Mouse (Mus musculus) heart, embryonic 11.5 days (tissue): ENCODE measurements around the gene Shisa7. TPM values are rescaled to one million over a fixed set of nuclear protein-coding genes. Genes with fewer than 3 reads are reported as not detected.
"Not testable (repeated sequence)": the region's sequence is repeated elsewhere in the genome, so short reads cannot be mapped to it uniquely, and the experiment has no call there.

Source experiments
- ATAC-seq: fragments of 200-750 bp; cut with Nextera tagmentation; replicated peaks from 2 replicates; pipeline ENCODE4 v1.8.0; 2017; ENCODE audit warnings: moderate library complexity; ENCODE audit not compliant: insufficient number of reproducible peaks, low FRiP score, low TSS enrichment
- H3K27ac ChIP-seq: fragments of 300-500 bp; sonication (generic); 2 replicates; pipeline ENCODE4 v1.5.1; 2014; ENCODE audit warnings: mild to moderate bottlenecking, low read depth, low read length
- H3K27me3 ChIP-seq: fragments of 300-500 bp; sonication (generic); 2 replicates; pipeline ENCODE4 v1.6.1; 2014; ENCODE audit warnings: mild to moderate bottlenecking, low read length, mixed read lengths; ENCODE audit not compliant: control insufficient read depth, insufficient read depth
- H3K36me3 ChIP-seq: fragments of 300-500 bp; sonication (generic); 2 replicates; pipeline ENCODE4 v1.6.1; 2014; ENCODE audit warnings: mild to moderate bottlenecking, low read length, moderate library complexity, mixed read lengths; ENCODE audit not compliant: control insufficient read depth, insufficient read depth
- H3K4me1 ChIP-seq: fragments of 300-500 bp; sonication (generic); 2 replicates; pipeline ENCODE4 v1.6.1; 2014; ENCODE audit warnings: low read length; ENCODE audit not compliant: control insufficient read depth, insufficient read depth
- H3K4me2 ChIP-seq: fragments of 300-500 bp; sonication (generic); 2 replicates; pipeline ENCODE4 v1.6.1; 2014; ENCODE audit warnings: mild to moderate bottlenecking, moderate library complexity
- H3K4me3 ChIP-seq: fragments of 300-500 bp; sonication (generic); 2 replicates; pipeline ENCODE4 v1.5.1; 2014; ENCODE audit warnings: low read depth, low read length
- H3K9ac ChIP-seq: fragments of 300-500 bp; sonication (generic); 2 replicates; pipeline ENCODE4 v1.6.1; 2014; ENCODE audit warnings: mild to moderate bottlenecking, low read depth, low read length, moderate library complexity
- H3K9me3 ChIP-seq: fragments of 300-500 bp; sonication (generic); replicated peaks from 2 replicates; pipeline ENCODE4 v1.6.1; 2016; ENCODE audit warnings: low read length; ENCODE audit not compliant: control insufficient read depth
- WGBS: fragments of 180-500 bp; shearing (Covaris S2); extraction: QIAGEN DNeasy Blood & Tissue Kit; methylation state at CpG from one replicate; pipeline ENCODE4 v1.1.7; 2014; ENCODE audit not compliant: insufficient replicate concordance; 5-methylcytosine and 5-hydroxymethylcytosine counted together
- polyA plus RNA-seq: library from polyadenylated mRNA; unstranded; fragments of >200 nt; fragmentation: Nextera tagmentation; extraction: Ambion mirVana; gene quantifications from 2 replicates; pipeline ENCODE4 v1.2.1, GENCODE M21; 2014

Shisa7 gene
- polyA plus RNA-seq, 1 experiment from 2014 or later, result 0.09 TPM

DNA sequence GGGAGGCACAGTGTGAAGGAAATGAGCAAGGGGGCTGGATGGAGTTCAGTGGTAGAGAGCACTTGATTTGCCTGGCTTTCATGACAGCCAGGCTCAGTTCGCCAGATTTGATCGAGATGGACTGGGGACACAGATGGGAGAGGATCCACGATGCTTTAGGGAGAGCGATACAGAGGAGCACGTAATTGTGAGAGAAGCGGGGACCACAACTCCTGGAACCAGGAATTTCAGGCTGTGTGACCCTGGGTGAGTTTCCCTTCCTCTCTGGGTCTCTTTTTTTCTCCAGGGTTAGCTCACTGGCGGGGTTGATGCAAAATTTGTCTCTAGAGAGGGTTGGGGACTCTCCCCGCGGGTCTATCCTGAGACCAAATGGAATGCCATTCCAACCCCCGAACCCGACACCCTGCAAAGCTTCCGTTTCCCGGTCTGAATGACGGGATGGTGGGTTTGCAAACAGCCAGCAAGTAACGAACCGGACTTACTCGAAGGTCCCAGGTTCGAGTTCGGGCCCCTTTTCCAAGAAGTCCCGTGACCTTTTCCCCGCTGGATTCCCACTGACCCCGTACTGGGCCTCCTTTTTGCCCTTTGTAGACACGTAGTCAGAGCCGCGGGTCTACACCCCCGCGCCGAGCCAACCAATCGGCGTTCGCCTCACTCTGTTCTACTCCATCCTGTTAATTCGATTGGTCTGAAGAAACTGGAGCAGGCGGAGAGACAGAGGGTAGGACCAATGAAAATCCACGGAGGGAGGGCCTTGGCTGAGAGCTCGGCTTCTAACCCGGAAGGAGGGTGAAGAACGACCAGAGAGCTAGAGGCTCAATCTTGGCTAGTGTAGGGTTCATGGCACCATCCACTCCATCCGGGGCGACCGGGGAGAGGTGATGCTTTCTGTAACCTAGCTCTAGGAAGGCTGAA lies 21.3 kb upstream of the Shisa7 start:
- H3K4me2 ChIP-seq, result peak overlapping the region; percentile 78
- peak; percentile 100 for ATAC-seq
- H3K36me3 ChIP-seq, result no peaks in the 10 kb centered on the region
- peaks cover 2% of the 10 kb centered on the region; the same call in 1 of the 2 replicates for H3K9me3 ChIP-seq
- peak overlapping the region; percentile 84 for H3K9ac ChIP-seq
- H3K4me1 ChIP-seq, result 0 out of 2 replicates have a peak, but pooled peaks cover 5% of the 10 kb centered on the region
- 5% methylated on average over 40 of the region's 40 CpGs for WGBS
- peak overlapping the region; percentile 67 for H3K4me3 ChIP-seq
- H3K27me3 ChIP-seq, result no peaks in the 10 kb centered on the region
- H3K27ac ChIP-seq, result peak overlapping the region; percentile 66

DNA sequence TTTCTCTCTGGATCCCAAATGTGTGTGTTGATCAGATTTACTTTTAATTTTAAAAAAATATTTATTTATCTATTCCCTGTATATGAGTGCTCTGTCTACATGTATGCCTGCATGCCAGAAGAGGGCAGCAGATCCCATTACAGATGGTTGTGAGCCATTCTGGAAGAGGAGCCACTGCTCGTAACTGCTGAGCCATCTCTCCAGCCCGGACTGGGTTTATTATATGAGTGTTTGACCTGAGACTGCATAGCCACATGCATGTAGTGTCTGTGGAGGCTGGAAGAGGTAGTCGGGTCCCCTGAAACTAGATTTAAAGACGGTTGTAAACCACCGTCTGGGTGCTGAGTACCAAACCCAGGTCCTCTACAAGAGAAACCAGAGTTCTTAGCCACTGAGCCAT lies 20.6 kb upstream of the Shisa7 start:
- H3K27me3 ChIP-seq, result no peaks in the 10 kb centered on the region
- peaks cover 2% of the 10 kb centered on the region; the same call in 1 of the 2 replicates for H3K9me3 ChIP-seq
- H3K4me1 ChIP-seq, result 0 out of 2 replicates have a peak, but pooled peaks cover 5% of the 10 kb centered on the region
- ATAC-seq, result no peak
- H3K27ac ChIP-seq, result no peak overlapping the region
- 54% methylated on average over 5 of the region's 5 CpGs for WGBS
- peak overlapping the region; percentile 78 for H3K4me2 ChIP-seq
- no peak overlapping the region for H3K9ac ChIP-seq
- H3K4me3 ChIP-seq, result 0 out of 2 replicates have a peak overlapping the region, but pooled peaks have one; percentile 67
- no peaks in the 10 kb centered on the region for H3K36me3 ChIP-seq

DNA sequence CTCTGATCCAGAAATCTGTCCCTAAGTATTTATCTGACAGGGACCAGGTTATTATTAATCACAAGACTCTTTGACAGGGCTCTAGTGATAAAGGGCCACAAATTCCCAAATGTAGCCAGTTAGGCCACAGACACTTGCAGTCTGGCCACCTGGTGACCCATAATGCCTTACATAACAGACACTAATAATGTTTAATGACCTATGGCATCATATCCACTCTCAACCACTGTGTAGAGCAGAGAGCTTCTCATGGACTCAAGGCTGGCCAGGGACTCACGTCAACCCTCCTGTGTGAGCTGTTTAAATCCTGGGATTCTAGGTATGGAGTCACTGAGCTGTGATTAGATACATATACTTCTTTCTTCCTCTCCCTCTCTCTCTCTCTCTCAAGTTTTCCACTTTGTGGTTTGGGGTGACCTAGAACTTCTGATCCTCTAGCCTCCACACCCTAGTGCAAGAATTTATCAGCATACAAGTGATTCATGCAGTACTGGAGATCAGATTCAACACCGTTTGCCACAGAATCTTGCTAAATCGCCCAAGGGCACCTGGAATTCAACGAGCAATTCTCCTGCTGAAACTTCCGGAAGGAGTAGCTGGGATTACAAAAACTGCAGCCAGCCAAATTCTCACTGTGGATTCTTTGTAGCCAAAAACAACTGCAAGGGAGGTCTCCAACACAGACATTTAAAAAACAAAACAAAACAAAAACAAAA lies 19.8 kb upstream of the Shisa7 start:
- Histone ChIP-seq H3K4me1 (0 out of 2 replicates have a peak, but pooled peaks cover 5% of the 10 kb centered on the region), H3K4me2 (no peak overlapping the region), H3K4me3 (no peak overlapping the region), H3K27me3 (peaks cover 3% of the 10 kb centered on the region; the same call in 1 of the 2 replicates), H3K27ac (no peak overlapping the region), H3K36me3 (no peaks in the 10 kb centered on the region), H3K9ac (no peak overlapping the region), H3K9me3 (peaks cover 2% of the 10 kb centered on the region; the same call in 1 of the 2 replicates)
- WGBS, result 78% methylated on average over 5 of the region's 5 CpGs
- no peak for ATAC-seq

DNA sequence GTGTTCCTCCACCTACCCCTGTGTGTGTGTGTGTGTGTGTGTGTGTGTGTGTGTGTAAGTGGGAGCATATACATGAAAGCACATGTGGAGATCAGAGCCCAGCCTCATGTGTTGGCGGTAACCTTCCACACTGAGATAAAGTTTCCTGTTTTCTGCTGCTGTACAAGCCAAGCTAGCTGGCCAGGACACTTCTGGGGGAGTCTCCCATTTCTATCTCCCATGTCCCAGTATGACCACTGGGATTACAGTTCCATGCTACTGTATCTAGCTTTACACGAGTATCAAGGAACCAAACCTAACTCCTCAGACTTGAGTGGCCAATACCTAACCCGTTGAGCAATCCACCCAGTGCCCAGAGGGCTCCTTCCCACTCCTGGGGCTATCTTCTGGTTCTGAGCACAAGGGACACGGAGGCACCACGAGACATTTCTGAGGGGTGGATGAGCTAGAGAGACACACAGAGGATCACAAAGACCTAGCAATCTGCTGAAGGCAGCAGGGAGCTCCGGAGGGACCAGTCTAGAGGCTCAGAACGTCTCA lies 19.1 kb upstream of the Shisa7 start:
- Histone ChIP-seq H3K27me3 (peaks cover 5% of the 10 kb centered on the region; the same call in 1 of the 2 replicates), H3K27ac (no peak overlapping the region), H3K9ac (no peak overlapping the region), H3K4me3 (no peak overlapping the region), H3K4me2 (no peak overlapping the region), H3K9me3 (peaks cover 2% of the 10 kb centered on the region; the same call in 1 of the 2 replicates), H3K4me1 (0 out of 2 replicates have a peak, but pooled peaks cover 5% of the 10 kb centered on the region), H3K36me3 (no peaks in the 10 kb centered on the region)
- ATAC-seq, result no peak
- WGBS, result 62% methylated on average over 7 of the region's 7 CpGs

DNA sequence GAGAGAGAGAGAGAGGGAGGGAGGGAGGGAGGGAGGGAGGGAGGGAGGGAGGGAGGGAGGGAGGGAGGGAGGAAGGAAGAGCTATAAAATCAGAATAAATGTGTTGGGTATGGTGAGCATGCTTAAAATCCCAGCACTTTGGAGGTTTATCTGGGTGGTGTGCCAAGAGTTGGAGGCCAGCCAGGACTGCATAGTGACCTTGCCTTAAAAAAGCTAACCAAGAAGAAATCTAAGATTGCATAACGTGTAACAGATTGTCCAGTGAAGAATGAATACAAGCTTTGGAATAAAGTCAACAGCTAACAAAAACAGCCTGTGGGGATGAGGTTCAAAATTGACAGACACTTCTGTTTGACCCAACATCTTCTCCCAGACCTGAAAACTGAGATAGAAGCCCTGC lies 18.5 kb upstream of the Shisa7 start:
- no peak overlapping the region for H3K27ac ChIP-seq
- H3K4me3 ChIP-seq, result no peak overlapping the region
- no peak for ATAC-seq
- H3K4me2 ChIP-seq, result no peak overlapping the region
- H3K9me3 ChIP-seq, result peaks cover 2% of the 10 kb centered on the region; the same call in 1 of the 2 replicates
- no peaks in the 10 kb centered on the region for H3K36me3 ChIP-seq
- no peak overlapping the region for H3K9ac ChIP-seq
- peaks cover 5% of the 10 kb centered on the region; the same call in 1 of the 2 replicates for H3K27me3 ChIP-seq
- 0 out of 2 replicates have a peak, but pooled peaks cover 5% of the 10 kb centered on the region for H3K4me1 ChIP-seq
- 45% methylated on average over 1 of the region's 1 CpGs for WGBS

DNA sequence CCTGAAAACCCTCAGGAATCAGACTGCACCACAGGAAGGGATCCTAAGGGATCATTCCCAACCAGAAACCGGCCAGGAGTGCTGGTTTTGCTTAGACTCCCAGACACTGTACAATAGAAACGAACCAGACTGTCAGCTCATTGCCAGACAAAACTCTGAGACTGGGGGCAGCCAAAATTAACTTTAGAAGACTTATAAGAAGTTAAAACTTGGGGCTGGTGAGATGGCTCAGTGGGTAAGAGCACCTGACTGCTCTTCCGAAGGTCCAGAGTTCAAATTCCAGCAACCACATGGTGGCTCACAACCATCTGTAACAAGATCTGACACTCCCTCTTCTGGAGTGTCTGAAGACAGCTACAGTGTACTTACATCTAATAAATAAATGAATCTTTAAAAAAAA lies 16.4 kb upstream of the Shisa7 start:
- not testable (repeated sequence) for H3K36me3 ChIP-seq, H3K4me3 ChIP-seq, H3K27me3 ChIP-seq, ATAC-seq, H3K27ac ChIP-seq, H3K4me2 ChIP-seq, H3K9me3 ChIP-seq, H3K4me1 ChIP-seq, H3K9ac ChIP-seq
- WGBS, result 71% methylated on average over 3 of the region's 3 CpGs

DNA sequence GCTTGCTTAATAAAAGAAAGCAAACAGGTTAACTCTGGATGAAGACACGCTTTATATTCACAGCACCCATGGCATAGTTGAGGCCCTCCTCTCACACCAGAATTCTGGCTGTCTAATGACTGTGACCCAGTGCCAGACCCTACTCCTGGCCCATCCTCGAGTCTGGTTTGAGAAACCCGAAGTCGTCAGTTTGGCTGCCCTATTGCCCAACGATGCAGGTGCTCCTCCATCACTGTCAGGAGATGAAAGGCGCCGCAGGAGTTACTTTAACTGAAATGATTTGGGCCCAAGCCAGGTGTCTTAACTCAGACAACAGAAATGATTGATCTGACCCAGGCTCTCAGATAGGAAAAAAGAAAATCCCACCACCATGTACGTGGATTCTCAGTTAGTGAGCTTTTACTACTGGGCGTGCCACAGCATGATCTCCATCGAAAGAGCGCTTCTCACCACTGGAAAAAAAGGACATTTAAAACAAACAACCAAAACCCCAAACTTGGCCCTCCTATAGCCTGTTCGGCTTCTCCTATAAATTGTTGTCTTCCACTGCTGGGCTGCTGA lies 15.0 kb upstream of the Shisa7 start:
- Histone ChIP-seq H3K9ac (no peak overlapping the region), H3K27ac (no peak overlapping the region), H3K4me3 (no peak overlapping the region), H3K4me1 (0 out of 2 replicates have a peak, but pooled peaks cover 3% of the 10 kb centered on the region), H3K4me2 (no peak overlapping the region), H3K27me3 (peaks cover 5% of the 10 kb centered on the region; the same call in 1 of the 2 replicates), H3K36me3 (no peaks in the 10 kb centered on the region), H3K9me3 (no peaks in the 10 kb centered on the region)
- ATAC-seq, result no peak
- 73% methylated on average over 12 of the region's 12 CpGs for WGBS

DNA sequence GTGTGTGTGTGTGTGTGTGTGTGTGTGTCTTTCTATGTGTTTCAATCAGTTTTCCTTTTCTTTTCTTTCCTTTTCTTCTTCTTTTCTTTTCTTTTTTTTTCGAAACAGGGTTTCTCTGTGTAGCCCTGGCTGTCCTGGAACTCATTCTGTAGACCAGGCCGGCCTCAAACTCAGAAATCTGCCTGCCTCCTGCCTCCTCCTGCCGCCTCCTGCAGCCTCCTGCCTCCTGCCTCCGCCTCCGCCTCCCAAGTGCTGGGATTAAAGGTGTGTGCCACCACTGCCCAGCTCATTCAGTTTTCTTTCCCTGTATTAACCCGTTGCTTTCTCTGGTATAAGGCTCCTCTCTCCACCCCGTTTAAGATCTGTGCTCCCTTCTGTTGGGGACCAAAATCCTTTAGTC lies 12.8 kb upstream of the Shisa7 start:
- no peak for ATAC-seq
- 56% methylated on average over 7 of the region's 7 CpGs for WGBS
- no peak overlapping the region for H3K4me2 ChIP-seq

More for the DNA sequence above, 12.8 kb upstream of the Shisa7 start:
- Histone ChIP-seq H3K4me3 (no peak overlapping the region), H3K4me1 (no peaks in the 10 kb centered on the region), H3K27me3 (peaks cover 5% of the 10 kb centered on the region; the same call in 1 of the 2 replicates), H3K9me3 (no peaks in the 10 kb centered on the region), H3K27ac (no peak overlapping the region), H3K36me3 (no peaks in the 10 kb centered on the region), H3K9ac (no peak overlapping the region)
